Mouse (Mus musculus): ENCODE results near the gene 1700092M07Rik. TPM values are rescaled to one million over a fixed set of nuclear protein-coding genes. Genes with fewer than 3 reads are reported as not detected.

Gene 1700092M07Rik
- polyA plus RNA-seq, 1 experiment from 2014 or later, result 0.59 TPM

- 19% methylated on average over 29 of the region's 29 CpGs for WGBS
- Histone ChIP-seq H3K27ac (replicated peaks) (peak within 1 kb of the TSS; percentile 93), H3K4me3 (ENCODE audit: low read depth, low read length) (peak within 1 kb of the TSS; percentile 76), H3K9me3 (ENCODE audit: control insufficient read depth, low read length) (no peaks in the 10 kb centered on the region), H3K9ac (ENCODE audit: low read length) (peak within 1 kb of the TSS; percentile 94), H3K36me3 (ENCODE audit: control insufficient read depth, insufficient read depth, low read length) (peaks cover 16% of the 10 kb centered on the region), H3K27me3 (ENCODE audit: control insufficient read depth, insufficient read depth, low read length) (no peaks in the 10 kb centered on the region), H3K4me1 (replicated peaks; ENCODE audit: control insufficient read depth, insufficient read depth) (peaks cover 4% of the 10 kb centered on the region; the same call in 1 of the 2 replicates), H3K4me2 (replicated peaks; ENCODE audit: low read depth) (peak within 1 kb of the TSS; percentile 70)
- peak; percentile 84 for DNase-seq (ENCODE audit: low spot score)
- ATAC-seq (ENCODE audit: low FRiP score, low TSS enrichment), result peak; percentile 59
- TF ChIP-seq CTCF (IDR thresholded peaks at IDR 0.05; ENCODE audit: low read depth) (peak; percentile 29; the same call in 1 of the 2 replicates), EP300 (optimal IDR thresholded peaks at IDR 0.05) (no peak)
Measured at GRCm38 (mm10) chr19:8770567-8771270, 30.2 kb downstream of the 1700092M07Rik start, which contains the start of gene Tmem223. Tmem223 (plus strand) TSS chr19:8770996.

- Histone ChIP-seq H3K27me3 (ENCODE audit: control insufficient read depth, insufficient read depth, low read length) (no peaks in the 10 kb centered on the region), H3K9me3 (ENCODE audit: control insufficient read depth, low read length) (no peaks in the 10 kb centered on the region), H3K4me1 (replicated peaks; ENCODE audit: control insufficient read depth, insufficient read depth) (peaks cover 4% of the 10 kb centered on the region; the same call in 1 of the 2 replicates), H3K36me3 (ENCODE audit: control insufficient read depth, insufficient read depth, low read length) (peaks cover 9% of the 10 kb centered on the region), H3K4me3 (ENCODE audit: low read depth, low read length) (peak overlapping the region; percentile 82), H3K9ac (ENCODE audit: low read length) (no peak overlapping the region), H3K27ac (replicated peaks) (no peak overlapping the region), H3K4me2 (replicated peaks; ENCODE audit: low read depth) (peak overlapping the region; percentile 98)
- 68% methylated on average over 5 of the region's 5 CpGs for WGBS
- ATAC-seq (ENCODE audit: low FRiP score, low TSS enrichment) (no peak), DNase-seq (ENCODE audit: low spot score) (no peak)
- TF ChIP-seq EP300 (optimal IDR thresholded peaks at IDR 0.05) (no peak), CTCF (IDR thresholded peaks at IDR 0.05; ENCODE audit: low read depth) (no peak)
Measured at GRCm38 (mm10) chr19:8772996-8773395, 32.5 kb downstream of the 1700092M07Rik start.

- Histone ChIP-seq H3K27ac (replicated peaks) (peak overlapping the region; percentile 98), H3K9me3 (ENCODE audit: control insufficient read depth, low read length) (no peaks in the 10 kb centered on the region), H3K4me3 (ENCODE audit: low read depth, low read length) (peak overlapping the region; percentile 82), H3K4me2 (replicated peaks; ENCODE audit: low read depth) (peak overlapping the region; percentile 98), H3K36me3 (ENCODE audit: control insufficient read depth, insufficient read depth, low read length) (peaks cover 5% of the 10 kb centered on the region), H3K4me1 (replicated peaks; ENCODE audit: control insufficient read depth, insufficient read depth) (peaks cover 4% of the 10 kb centered on the region; the same call in 1 of the 2 replicates), H3K27me3 (ENCODE audit: control insufficient read depth, insufficient read depth, low read length) (no peaks in the 10 kb centered on the region), H3K9ac (ENCODE audit: low read length) (peak overlapping the region; percentile 95; the same call in 1 of the 2 replicates)
- DNase-seq (ENCODE audit: low spot score) (no peak), ATAC-seq (ENCODE audit: low FRiP score, low TSS enrichment) (no peak)
- no peak for TF ChIP-seq EP300 (optimal IDR thresholded peaks at IDR 0.05)
- no peak for TF ChIP-seq CTCF (IDR thresholded peaks at IDR 0.05; ENCODE audit: low read depth)
- 38% methylated on average over 6 of the region's 6 CpGs for WGBS
Measured at GRCm38 (mm10) chr19:8773409-8773808, 32.9 kb downstream of the 1700092M07Rik start.

- Histone ChIP-seq H3K27ac (replicated peaks) (peak within 1 kb of the TSS; percentile 98), H3K9ac (ENCODE audit: low read length) (peak within 1 kb of the TSS; percentile 95), H3K9me3 (ENCODE audit: control insufficient read depth, low read length) (no peaks in the 10 kb centered on the region), H3K4me1 (replicated peaks; ENCODE audit: control insufficient read depth, insufficient read depth) (peaks cover 4% of the 10 kb centered on the region; the same call in 1 of the 2 replicates), H3K4me3 (ENCODE audit: low read depth, low read length) (peak within 1 kb of the TSS; percentile 82), H3K36me3 (ENCODE audit: control insufficient read depth, insufficient read depth, low read length) (peaks cover 3% of the 10 kb centered on the region; the same call in 1 of the 2 replicates), H3K4me2 (replicated peaks; ENCODE audit: low read depth) (peak within 1 kb of the TSS; percentile 98), H3K27me3 (ENCODE audit: control insufficient read depth, insufficient read depth, low read length) (no peaks in the 10 kb centered on the region)
- peak; percentile 91 for ATAC-seq (ENCODE audit: low FRiP score, low TSS enrichment)
- WGBS, result 0% methylated on average over 55 of the region's 68 CpGs
- peak; percentile 72 for TF ChIP-seq EP300 (optimal IDR thresholded peaks at IDR 0.05)
- TF ChIP-seq CTCF (IDR thresholded peaks at IDR 0.05; ENCODE audit: low read depth), result no peak
- DNase-seq (ENCODE audit: low spot score), result peak; percentile 97
Measured at GRCm38 (mm10) chr19:8774086-8774835, 33.7 kb downstream of the 1700092M07Rik start, which contains the start of gene Tmem179b. Tmem179b (minus strand) TSS chr19:8774467.

GRCm38 (mm10) chr19:8774951-8775421 lies 34.5 kb downstream of the 1700092M07Rik start:
- Histone ChIP-seq H3K9ac (ENCODE audit: low read length) (peak overlapping the region; percentile 95), H3K4me1 (replicated peaks; ENCODE audit: control insufficient read depth, insufficient read depth) (peaks cover 4% of the 10 kb centered on the region; the same call in 1 of the 2 replicates), H3K9me3 (ENCODE audit: control insufficient read depth, low read length) (no peaks in the 10 kb centered on the region), H3K4me2 (replicated peaks; ENCODE audit: low read depth) (peak overlapping the region; percentile 98), H3K36me3 (ENCODE audit: control insufficient read depth, insufficient read depth, low read length) (peaks cover 3% of the 10 kb centered on the region; the same call in 1 of the 2 replicates), H3K27me3 (ENCODE audit: control insufficient read depth, insufficient read depth, low read length) (no peaks in the 10 kb centered on the region), H3K27ac (replicated peaks) (peak overlapping the region; percentile 98), H3K4me3 (ENCODE audit: low read depth, low read length) (peak overlapping the region; percentile 82)
- ATAC-seq (ENCODE audit: low FRiP score, low TSS enrichment), result no peak; the same call in 1 of the 2 replicates
- TF ChIP-seq EP300 (optimal IDR thresholded peaks at IDR 0.05), result no peak
- TF ChIP-seq CTCF (IDR thresholded peaks at IDR 0.05; ENCODE audit: low read depth), result no peak
- no peak for DNase-seq (ENCODE audit: low spot score)
- WGBS, result under 1% methylated on average over 20 of the region's 20 CpGs

All from stomach, postnatal 0 days (tissue).